Mouse (Mus musculus) megakaryocyte, embryonic 14.5 days (primary cell): ENCODE data around the gene Ppp2r5d.

Experiments used
- FLI1 ChIP-seq: IDR thresholded peaks from 2 replicates; pipeline ENCODE4 v1.6.1; 2012; ENCODE audit warnings: low read length, inconsistent platforms, mixed read lengths
- GATA1 ChIP-seq: IDR thresholded peaks from 3 replicates; pipeline ENCODE4 v1.6.1; 2012; ENCODE audit warnings: mixed read lengths, low read length, inconsistent platforms, borderline replicate concordance

GRCm38 (mm10) chr17:46639929-46640328, 65.0 kb downstream of the Ppp2r5d start:
- no peak for TF ChIP-seq GATA1
- TF ChIP-seq FLI1: no peak
